In the genomic region with DNA sequence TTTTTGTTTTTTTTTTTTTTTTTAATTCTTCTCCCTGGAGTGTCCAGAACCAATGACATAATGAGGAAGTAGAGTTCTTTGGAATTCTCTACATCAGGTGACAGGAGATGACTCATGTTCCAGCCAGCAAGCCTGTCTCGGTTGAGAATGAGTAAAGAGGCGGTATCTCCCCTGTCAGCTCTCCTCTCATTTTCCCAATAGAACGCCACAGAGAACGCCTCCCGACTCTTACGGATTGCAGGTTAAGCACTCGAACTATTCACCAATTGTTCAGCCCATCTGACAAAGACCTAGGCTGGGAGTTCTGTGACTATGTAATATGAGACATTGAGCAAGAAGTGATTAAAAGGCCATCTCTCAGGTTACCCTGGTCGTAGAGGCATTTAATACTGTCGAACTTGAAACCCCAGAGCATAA, we compare ENCODE assay signal across 9 mouse cellular contexts. TPM values are rescaled to one million over a fixed set of nuclear protein-coding genes. Genes with fewer than 3 reads are reported as not detected.
DNase-seq lines count a peak whose midpoint lies in the region; ATAC-seq lines count a peak whose summit lies in the region.
"Had no signal": no experiment of that assay in that cellular context is flagged by ENCODE, and none has a peak within 500 bp of the region (broad histone marks: within the 10 kb centered on the region; RNA-seq: fewer than 3 reads in every experiment).

No protein-coding gene starts in this region.

- no peak for ATAC-seq in midbrain, embryonic 11.5 days (ENCODE audit: low FRiP score)
- no peak for ATAC-seq in midbrain, embryonic 16.5 days
- ATAC-seq in embryonic facial prominence, embryonic 14.5 days (ENCODE audit: low read depth), result peak; percentile 80
- ATAC-seq in intestine, embryonic 15.5 days, result peak; percentile 63
- ATAC-seq in stomach, embryonic 16.5 days (ENCODE audit: insufficient read depth, low FRiP score), result peak; percentile 54; the same call in 1 of the 2 replicates
- ATAC-seq in neural tube, embryonic 15.5 days (ENCODE audit: low FRiP score), result no peak

- H3K4me1 ChIP-seq in midbrain, embryonic 11.5 days (ENCODE audit: control insufficient read depth, insufficient read depth, low read length), result no peaks in the 10 kb centered on the region
- no peaks in the 10 kb centered on the region for H3K4me1 ChIP-seq in midbrain, embryonic 16.5 days (ENCODE audit: control insufficient read depth, insufficient read depth, low read length)
- no peaks in the 10 kb centered on the region for H3K4me1 ChIP-seq in embryonic facial prominence, embryonic 14.5 days (ENCODE audit: control insufficient read depth, insufficient read depth, low read length)
- peaks cover 6% of the 10 kb centered on the region; the same call in 1 of the 2 replicates for H3K4me1 ChIP-seq in intestine, embryonic 15.5 days (replicated peaks)
- no peaks in the 10 kb centered on the region for H3K4me1 ChIP-seq in stomach, embryonic 16.5 days (ENCODE audit: control insufficient read depth, insufficient read depth, low read length)
- no peaks in the 10 kb centered on the region for H3K4me1 ChIP-seq in neural tube, embryonic 15.5 days

- no peaks in the 10 kb centered on the region for H3K9me3 ChIP-seq in midbrain, embryonic 11.5 days (ENCODE audit: control insufficient read depth, low read length)
- no peaks in the 10 kb centered on the region for H3K9me3 ChIP-seq in midbrain, embryonic 16.5 days (replicated peaks; ENCODE audit: control insufficient read depth, low read length, poor library complexity, severe bottlenecking)
- H3K9me3 ChIP-seq in embryonic facial prominence, embryonic 14.5 days (ENCODE audit: control insufficient read depth, low read length), result no peaks in the 10 kb centered on the region
- no peaks in the 10 kb centered on the region for H3K9me3 ChIP-seq in intestine, embryonic 15.5 days
- H3K9me3 ChIP-seq in stomach, embryonic 16.5 days (replicated peaks; ENCODE audit: control insufficient read depth, low read length), result no peaks in the 10 kb centered on the region
- H3K9me3 ChIP-seq in neural tube, embryonic 15.5 days (replicated peaks), result no peaks in the 10 kb centered on the region
- H3K9me3 ChIP-seq: embryonic facial prominence, embryonic 12.5 days had no signal

- no peaks in the 10 kb centered on the region for H3K27me3 ChIP-seq in midbrain, embryonic 11.5 days (ENCODE audit: control insufficient read depth, insufficient read depth, low read length)
- H3K27me3 ChIP-seq in midbrain, embryonic 16.5 days (ENCODE audit: control insufficient read depth, insufficient read depth, low read depth, low read length), result no peaks in the 10 kb centered on the region
- H3K27me3 ChIP-seq in embryonic facial prominence, embryonic 14.5 days (replicated peaks; ENCODE audit: control insufficient read depth, insufficient read depth, low read length), result no peaks in the 10 kb centered on the region
- H3K27me3 ChIP-seq in intestine, embryonic 15.5 days (replicated peaks), result no peaks in the 10 kb centered on the region
- no peaks in the 10 kb centered on the region for H3K27me3 ChIP-seq in stomach, embryonic 16.5 days (ENCODE audit: control insufficient read depth, insufficient read depth, low read length)
- no peaks in the 10 kb centered on the region for H3K27me3 ChIP-seq in neural tube, embryonic 15.5 days (replicated peaks)
- H3K27me3 ChIP-seq: embryonic facial prominence, embryonic 12.5 days had no signal

- WGBS in midbrain, embryonic 11.5 days, result 60% methylated on average over 9 of the region's 9 CpGs
- 44% methylated on average over 9 of the region's 9 CpGs for WGBS in midbrain, embryonic 16.5 days
- WGBS in embryonic facial prominence, embryonic 14.5 days, result 21% methylated on average over 9 of the region's 9 CpGs
- 42% methylated on average over 9 of the region's 9 CpGs for WGBS in intestine, embryonic 15.5 days
- WGBS in stomach, embryonic 16.5 days, result 26% methylated on average over 9 of the region's 9 CpGs
- WGBS in neural tube, embryonic 15.5 days, result 59% methylated on average over 9 of the region's 9 CpGs

- H3K27ac ChIP-seq in midbrain, embryonic 11.5 days (ENCODE audit: low read depth, low read length), result no peak overlapping the region
- H3K27ac ChIP-seq in midbrain, embryonic 16.5 days (ENCODE audit: low read length), result no peak overlapping the region
- H3K27ac ChIP-seq in embryonic facial prominence, embryonic 14.5 days (replicated peaks; ENCODE audit: low read depth, low read length), result no peak overlapping the region
- H3K27ac ChIP-seq in intestine, embryonic 15.5 days, result peak overlapping the region; percentile 46; the same call in 1 of the 2 replicates
- peak overlapping the region; percentile 59 for H3K27ac ChIP-seq in stomach, embryonic 16.5 days (ENCODE audit: low read length)
- no peak overlapping the region for H3K27ac ChIP-seq in neural tube, embryonic 15.5 days (replicated peaks)
- H3K27ac ChIP-seq: embryonic facial prominence, embryonic 12.5 days had no signal

- peak; percentile 33 for DNase-seq in midbrain, embryonic 11.5 days (ENCODE audit: low spot score, missing footprints)
- DNase-seq in embryonic facial prominence, embryonic 14.5 days (ENCODE audit: low spot score), result peak; percentile 69
- no peak for DNase-seq in cerebellum, adult 11-12 months
- no peak for DNase-seq in right cerebral cortex, postnatal 10 days (ENCODE audit: low spot score in 2 of 2)

- no peaks in the 10 kb centered on the region for H3K36me3 ChIP-seq in midbrain, embryonic 11.5 days (ENCODE audit: control insufficient read depth, insufficient read depth, low read length)
- H3K36me3 ChIP-seq in midbrain, embryonic 16.5 days (ENCODE audit: control insufficient read depth, insufficient read depth, low read length), result no peaks in the 10 kb centered on the region
- no peaks in the 10 kb centered on the region for H3K36me3 ChIP-seq in embryonic facial prominence, embryonic 14.5 days (ENCODE audit: control insufficient read depth, insufficient read depth, low read length)
- no peaks in the 10 kb centered on the region for H3K36me3 ChIP-seq in intestine, embryonic 15.5 days
- H3K36me3 ChIP-seq in stomach, embryonic 16.5 days (ENCODE audit: control insufficient read depth, insufficient read depth, low read length), result no peaks in the 10 kb centered on the region
- no peaks in the 10 kb centered on the region for H3K36me3 ChIP-seq in neural tube, embryonic 15.5 days
- H3K36me3 ChIP-seq: embryonic facial prominence, embryonic 12.5 days had no signal

- H3K4me3 ChIP-seq in midbrain, embryonic 11.5 days (ENCODE audit: low read depth, low read length), result no peak overlapping the region
- no peak overlapping the region for H3K4me3 ChIP-seq in midbrain, embryonic 16.5 days (ENCODE audit: low read depth, low read length)
- no peak overlapping the region for H3K4me3 ChIP-seq in embryonic facial prominence, embryonic 14.5 days (ENCODE audit: low read depth, low read length)
- H3K4me3 ChIP-seq in intestine, embryonic 15.5 days (replicated peaks), result no peak overlapping the region
- H3K4me3 ChIP-seq in stomach, embryonic 16.5 days (replicated peaks; ENCODE audit: low read length), result no peak overlapping the region
- no peak overlapping the region for H3K4me3 ChIP-seq in neural tube, embryonic 15.5 days (replicated peaks)
- H3K4me3 ChIP-seq: embryonic facial prominence, embryonic 12.5 days had no signal

- H3K9ac ChIP-seq in midbrain, embryonic 11.5 days (ENCODE audit: low read length), result no peak overlapping the region
- no peak overlapping the region for H3K9ac ChIP-seq in midbrain, embryonic 16.5 days (ENCODE audit: low read depth, low read length)
- H3K9ac ChIP-seq in embryonic facial prominence, embryonic 14.5 days (ENCODE audit: low read depth, low read length), result no peak overlapping the region
- no peak overlapping the region for H3K9ac ChIP-seq in intestine, embryonic 15.5 days
- H3K9ac ChIP-seq in stomach, embryonic 16.5 days (ENCODE audit: low read length), result no peak overlapping the region
- no peak overlapping the region for H3K9ac ChIP-seq in neural tube, embryonic 15.5 days (replicated peaks)
- H3K9ac ChIP-seq: embryonic facial prominence, embryonic 12.5 days had no signal

- H3K4me2 ChIP-seq in midbrain, embryonic 11.5 days, result no peak overlapping the region
- H3K4me2 ChIP-seq in midbrain, embryonic 16.5 days (ENCODE audit: low read length), result no peak overlapping the region
- H3K4me2 ChIP-seq in embryonic facial prominence, embryonic 14.5 days (ENCODE audit: low read depth, low read length), result no peak overlapping the region
- no peak overlapping the region for H3K4me2 ChIP-seq in intestine, embryonic 15.5 days (replicated peaks)
- no peak overlapping the region for H3K4me2 ChIP-seq in stomach, embryonic 16.5 days (ENCODE audit: low read depth, low read length)
- no peak overlapping the region for H3K4me2 ChIP-seq in neural tube, embryonic 15.5 days
- H3K4me2 ChIP-seq: embryonic facial prominence, embryonic 12.5 days had no signal

RNA-seq across cellular contexts. Expression of a gene that starts 50.3 kb away (rescaled TPM):
- polyA plus RNA-seq in midbrain, embryonic 11.5 days (2014; fragmentation: Nextera tagmentation; extraction: Ambion mirVana), result 12.8 and 12.9 TPM in 2 replicates
- polyA plus RNA-seq in midbrain, embryonic 16.5 days (2015; fragmentation: Nextera tagmentation; extraction: Ambion mirVana), result 18.1 and 22.2 TPM in 2 replicates
- polyA plus RNA-seq in embryonic facial prominence, embryonic 14.5 days (2014; fragmentation: Nextera tagmentation; extraction: Ambion mirVana), result 12.3 and 13.3 TPM in 2 replicates
- 10.7 and 11.5 TPM in 2 replicates for polyA plus RNA-seq in intestine, embryonic 15.5 days (2015; fragmentation: Nextera tagmentation; extraction: Ambion mirVana)
- 8.9 and 9.7 TPM in 2 replicates for polyA plus RNA-seq in stomach, embryonic 16.5 days (2015; fragmentation: Nextera tagmentation; extraction: Ambion mirVana)
- polyA plus RNA-seq in neural tube, embryonic 15.5 days (2015; fragmentation: Nextera tagmentation; extraction: Ambion mirVana), result 16.3 and 16.7 TPM in 2 replicates

Comparison
In these comparisons a context has a peak if more than half of its experiments do, and no peak if none do; other contexts are left out.
1. ATAC-seq: peak in embryonic facial prominence, embryonic 14.5 days (single experiment), intestine, embryonic 15.5 days (single experiment) and stomach, embryonic 16.5 days (single experiment); none in midbrain, embryonic 11.5 days (single experiment), midbrain, embryonic 16.5 days (single experiment) and neural tube, embryonic 15.5 days (single experiment).
2. DNase-seq: peak in midbrain, embryonic 11.5 days (single experiment) and embryonic facial prominence, embryonic 14.5 days (single experiment); none in cerebellum, adult 11-12 months (single experiment) and right cerebral cortex, postnatal 10 days (0 of 2).
3. H3K27ac ChIP-seq: peak in intestine, embryonic 15.5 days (single experiment) and stomach, embryonic 16.5 days (single experiment); none in midbrain, embryonic 11.5 days (single experiment), midbrain, embryonic 16.5 days (single experiment), embryonic facial prominence, embryonic 14.5 days (single experiment) and neural tube, embryonic 15.5 days (single experiment).